ENCODE assay signal across 20 mouse cellular contexts in genomic region chr14:76292211-76292610, GRCm38 (mm10).
DNase-seq lines count a peak whose midpoint lies in the region; ATAC-seq and TF ChIP-seq lines count a peak whose summit lies in the region.
"Had no signal": no experiment of that assay in that cellular context is flagged by ENCODE, and none has a peak within 500 bp of the region (broad histone marks: within the 10 kb centered on the region; RNA-seq: fewer than 3 reads in every experiment).

No protein-coding gene starts in this region.

- no peak overlapping the region for H3K9ac ChIP-seq in kidney, embryonic 15.5 days
- no peak overlapping the region for H3K9ac ChIP-seq in lung, embryonic 16.5 days (ENCODE audit: low read length)
- H3K9ac ChIP-seq in hindbrain, embryonic 13.5 days, result no peak overlapping the region
- H3K9ac ChIP-seq: forebrain, embryonic 13.5 days; forebrain, postnatal 0 days; heart, embryonic 15.5 days; hindbrain, embryonic 14.5 days had no signal

- intact Hi-C loops in gastrocnemius, adult 2 months (cut with DNase I), result no loop called here

- WGBS in kidney, embryonic 15.5 days, result 9% methylated on average over 4 of the region's 4 CpGs
- WGBS in lung, embryonic 16.5 days, result 17% methylated on average over 4 of the region's 4 CpGs
- 79% methylated on average over 4 of the region's 4 CpGs for WGBS in hindbrain, embryonic 13.5 days

- no peak for DNase-seq in gastrocnemius, adult 2 months
- DNase-seq in gastrocnemius, adult 8-10 months (ENCODE audit: low spot score in 2 of 2), result no peak
- DNase-seq in kidney, adult 18-20 months, result no peak
- no peak for DNase-seq in lung, postnatal 4 days
- peak; percentile 38 for DNase-seq in mesoderm, embryonic 11.5 days (ENCODE audit: low read depth, low spot score)
- DNase-seq: adrenal gland, postnatal 10 days; cerebellum, adult 11-12 months; cerebellum, adult 9-10 months; cerebellum, postnatal 25 days; forebrain, postnatal 0 days; gastrocnemius, postnatal 36 days; heart, adult 11 months; heart, postnatal 14 days had no signal

- 0 out of 2 replicates have a peak, but pooled peaks have one; percentile 52 for ATAC-seq in kidney, embryonic 15.5 days (replicated peaks; ENCODE audit: low FRiP score)
- peak; percentile 59 for ATAC-seq in lung, embryonic 16.5 days (ENCODE audit: low read depth)
- ATAC-seq in hindbrain, embryonic 13.5 days (ENCODE audit: low FRiP score), result no peak
- ATAC-seq: forebrain, embryonic 13.5 days; forebrain, postnatal 0 days had no signal

- H3K4me2 ChIP-seq in kidney, embryonic 15.5 days, result no peak overlapping the region
- H3K4me2 ChIP-seq in lung, embryonic 16.5 days (ENCODE audit: low read depth, low read length), result no peak overlapping the region
- no peak overlapping the region for H3K4me2 ChIP-seq in hindbrain, embryonic 13.5 days
- H3K4me2 ChIP-seq: forebrain, embryonic 13.5 days; heart, embryonic 11.5 days; heart, embryonic 15.5 days; hindbrain, embryonic 14.5 days had no signal

- H3K36me3 ChIP-seq in kidney, embryonic 15.5 days, result no peaks in the 10 kb centered on the region
- H3K36me3 ChIP-seq in lung, embryonic 16.5 days (ENCODE audit: control insufficient read depth, insufficient read depth, low read length), result no peaks in the 10 kb centered on the region
- H3K36me3 ChIP-seq in hindbrain, embryonic 13.5 days, result no peaks in the 10 kb centered on the region
- H3K36me3 ChIP-seq: heart, embryonic 15.5 days had no signal

- no peaks in the 10 kb centered on the region for H3K9me3 ChIP-seq in kidney, embryonic 15.5 days (replicated peaks)
- no peaks in the 10 kb centered on the region for H3K9me3 ChIP-seq in lung, embryonic 16.5 days (ENCODE audit: control insufficient read depth, low read length)
- no peaks in the 10 kb centered on the region for H3K9me3 ChIP-seq in hindbrain, embryonic 13.5 days
- H3K9me3 ChIP-seq: forebrain, embryonic 13.5 days; heart, embryonic 15.5 days had no signal

- no peak overlapping the region for H3K4me3 ChIP-seq in gastrocnemius, adult 2 months
- no peak overlapping the region for H3K4me3 ChIP-seq in kidney, embryonic 15.5 days (replicated peaks)
- H3K4me3 ChIP-seq in lung, embryonic 16.5 days (ENCODE audit: low read length), result no peak overlapping the region
- H3K4me3 ChIP-seq in hindbrain, embryonic 13.5 days, result no peak overlapping the region
- H3K4me3 ChIP-seq: forebrain, embryonic 13.5 days; heart, embryonic 15.5 days had no signal

- no peaks in the 10 kb centered on the region for H3K4me1 ChIP-seq in kidney, embryonic 15.5 days
- peaks cover 2% of the 10 kb centered on the region; the same call in 1 of the 2 replicates for H3K4me1 ChIP-seq in lung, embryonic 16.5 days (replicated peaks; ENCODE audit: control insufficient read depth, insufficient read depth, low read length)
- H3K4me1 ChIP-seq in hindbrain, embryonic 13.5 days (replicated peaks), result no peaks in the 10 kb centered on the region
- H3K4me1 ChIP-seq: forebrain, embryonic 13.5 days; heart, embryonic 15.5 days had no signal

- no peaks in the 10 kb centered on the region for H3K27me3 ChIP-seq in kidney, embryonic 15.5 days
- H3K27me3 ChIP-seq in lung, embryonic 16.5 days (ENCODE audit: control insufficient read depth, insufficient read depth, low read depth, low read length), result no peaks in the 10 kb centered on the region
- H3K27me3 ChIP-seq in hindbrain, embryonic 13.5 days, result no peaks in the 10 kb centered on the region
- H3K27me3 ChIP-seq: forebrain, embryonic 13.5 days; heart, embryonic 15.5 days had no signal

- peak; percentile 15; the same call in 1 of the 2 replicates for TF ChIP-seq CTCF in gastrocnemius, adult 2 months (IDR thresholded peaks at IDR 0.05)

- H3K27ac ChIP-seq in gastrocnemius, adult 2 months, result no peak overlapping the region
- H3K27ac ChIP-seq in kidney, embryonic 15.5 days, result no peak overlapping the region
- no peak overlapping the region for H3K27ac ChIP-seq in lung, embryonic 16.5 days (ENCODE audit: low read length)
- H3K27ac ChIP-seq in hindbrain, embryonic 13.5 days, result no peak overlapping the region
- H3K27ac ChIP-seq: forebrain, embryonic 13.5 days; heart, embryonic 15.5 days; hindbrain, embryonic 14.5 days had no signal
